Mouse (Mus musculus) neural tube, embryonic 15.5 days (tissue): Measurements from ENCODE around the gene Capn12. TPM values are rescaled to one million over a fixed set of nuclear protein-coding genes. Genes with fewer than 3 reads are reported as not detected.
"Not testable (repeated sequence)": the region's sequence is repeated elsewhere in the genome, so short reads cannot be mapped to it uniquely, and the experiment has no call there.

Experiments used
- ATAC-seq: fragments of 200-750 bp; cut with Nextera tagmentation; 2 replicates; pipeline ENCODE4 v1.8.0; 2017; ENCODE audit warnings: mild to moderate bottlenecking, moderate TSS enrichment, moderate library complexity; ENCODE audit not compliant: low FRiP score
- H3K27ac ChIP-seq: fragments of 300-500 bp; sonication (generic); replicated peaks from 2 replicates; pipeline ENCODE4 v1.5.1; 2015; ENCODE audit warnings: mild to moderate bottlenecking, inconsistent platforms
- H3K27me3 ChIP-seq: fragments of 300-500 bp; sonication (generic); replicated peaks from 2 replicates; pipeline ENCODE4 v1.6.1; 2015; ENCODE audit warnings: inconsistent platforms
- H3K36me3 ChIP-seq: fragments of 300-500 bp; sonication (generic); 2 replicates; pipeline ENCODE4 v1.6.1; 2015; ENCODE audit warnings: inconsistent platforms
- H3K4me1 ChIP-seq: fragments of 300-500 bp; sonication (generic); 2 replicates; pipeline ENCODE4 v1.6.1; 2015; ENCODE audit warnings: inconsistent platforms
- H3K4me2 ChIP-seq: fragments of 300-500 bp; sonication (generic); 2 replicates; pipeline ENCODE4 v1.6.1; 2015; ENCODE audit warnings: inconsistent platforms, mild to moderate bottlenecking, moderate library complexity
- H3K4me3 ChIP-seq: fragments of 300-500 bp; sonication (generic); replicated peaks from 2 replicates; pipeline ENCODE4 v1.5.1; 2015; ENCODE audit warnings: mild to moderate bottlenecking, inconsistent platforms
- H3K9ac ChIP-seq: fragments of 300-500 bp; sonication (generic); replicated peaks from 2 replicates; pipeline ENCODE4 v1.6.1; 2015; ENCODE audit warnings: mild to moderate bottlenecking, inconsistent platforms
- H3K9me3 ChIP-seq: fragments of 300-500 bp; sonication (generic); replicated peaks from 2 replicates; pipeline ENCODE4 v1.6.1; 2016; ENCODE audit warnings: inconsistent platforms
- whole genome bisulfite sequencing: fragments of 180-500 bp; shearing (Covaris S2); methylation state at CpG from one replicate; pipeline ENCODE4 v1.1.7; 2015; ENCODE audit warnings: mixed read lengths; 5-methylcytosine and 5-hydroxymethylcytosine counted together
- polyA plus RNA-seq: library from polyadenylated mRNA; unstranded; fragments of >200 nt; fragmentation: Nextera tagmentation; extraction: Ambion mirVana; gene quantifications from 2 replicates; pipeline ENCODE4 v1.2.1, GENCODE M21; 2015

Gene Capn12
- polyA plus RNA-seq, 1 experiment from 2014 or later = 0.35 TPM

DNA sequence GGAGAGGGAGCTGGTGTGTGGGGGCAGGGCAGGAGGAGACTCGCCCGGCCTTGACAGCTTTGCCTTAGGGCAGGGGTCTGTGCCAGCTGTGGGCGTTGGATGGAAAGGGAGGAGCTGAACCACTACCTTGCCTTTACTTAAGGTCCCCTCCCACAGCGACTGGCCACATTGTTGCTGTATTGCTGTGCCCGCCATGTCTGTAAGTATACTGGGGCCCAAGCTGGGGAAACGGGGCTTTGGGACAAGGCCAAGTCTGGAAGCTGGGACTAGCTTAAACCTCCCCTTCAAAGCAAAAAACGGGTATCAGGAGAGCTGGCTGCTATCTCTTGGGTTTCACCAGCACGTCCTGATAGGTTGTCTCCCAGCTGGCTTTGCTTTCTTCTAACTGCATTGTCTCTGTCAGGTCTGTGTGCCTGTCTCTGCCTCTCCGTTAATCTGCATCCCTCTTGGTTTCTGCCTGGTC is 16.9 kb upstream of the Capn12 start:
- H3K4me2 ChIP-seq = peak overlapping the region; percentile 19; the same call in 1 of the 2 replicates
- ATAC-seq = no peak
- 39% methylated on average over 9 of the region's 9 CpGs for WGBS

DNA sequence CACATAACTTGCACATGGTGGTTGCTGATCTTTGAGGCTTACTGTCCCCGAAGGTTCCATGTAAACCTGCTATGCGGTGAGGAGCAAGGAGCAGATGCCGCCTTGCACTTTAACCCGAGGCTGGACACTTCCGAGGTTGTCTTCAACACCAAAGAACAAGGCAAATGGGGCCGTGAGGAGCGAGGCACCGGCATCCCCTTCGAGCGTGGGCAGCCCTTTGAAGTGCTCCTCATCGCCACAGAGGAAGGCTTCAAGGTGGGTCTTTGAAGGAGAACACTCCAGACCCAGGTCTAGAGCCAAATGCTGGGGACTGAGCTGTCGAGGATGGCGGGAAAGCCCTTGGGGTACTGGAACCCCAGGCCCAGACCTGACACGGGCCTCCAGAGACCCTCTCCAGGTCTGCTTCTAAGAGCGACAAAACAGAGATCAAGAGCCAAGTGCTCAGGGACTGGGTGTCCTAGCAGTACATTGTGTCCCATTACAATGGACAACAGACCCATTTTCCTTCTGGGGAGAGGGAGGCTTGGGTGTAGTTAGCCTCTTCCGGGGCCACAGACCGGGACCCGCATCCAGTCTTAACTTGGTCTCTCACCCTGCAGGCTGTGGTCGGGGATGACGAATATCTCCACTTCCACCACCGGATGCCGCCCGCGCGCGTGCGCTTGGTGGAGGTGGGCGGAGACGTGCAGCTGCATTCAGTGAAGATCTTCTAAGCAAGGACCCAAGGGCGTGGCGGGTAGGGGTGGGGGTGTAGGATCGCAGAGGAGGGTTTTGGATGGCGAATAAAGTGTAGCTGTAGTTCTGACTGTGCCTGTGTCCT is 15.5 kb upstream of the Capn12 start:
- Histone ChIP-seq H3K4me3 (peak overlapping the region; percentile 29), H3K27me3 (no peaks in the 10 kb centered on the region), H3K9me3 (no peaks in the 10 kb centered on the region), H3K27ac (no peak overlapping the region), H3K36me3 (no peaks in the 10 kb centered on the region), H3K9ac (peak overlapping the region; percentile 32; the same call in 1 of the 2 replicates), H3K4me2 (peak overlapping the region; percentile 56), H3K4me1 (peaks cover 22% of the 10 kb centered on the region)
- WGBS = 43% methylated on average over 33 of the region's 33 CpGs
- peak; percentile 75 for ATAC-seq

More for the DNA sequence above, 16.9 kb upstream of the Capn12 start:
- Histone ChIP-seq H3K9ac (no peak overlapping the region), H3K4me1 (peaks cover 22% of the 10 kb centered on the region), H3K4me3 (no peak overlapping the region), H3K27ac (no peak overlapping the region), H3K36me3 (no peaks in the 10 kb centered on the region), H3K27me3 (no peaks in the 10 kb centered on the region), H3K9me3 (no peaks in the 10 kb centered on the region)

DNA sequence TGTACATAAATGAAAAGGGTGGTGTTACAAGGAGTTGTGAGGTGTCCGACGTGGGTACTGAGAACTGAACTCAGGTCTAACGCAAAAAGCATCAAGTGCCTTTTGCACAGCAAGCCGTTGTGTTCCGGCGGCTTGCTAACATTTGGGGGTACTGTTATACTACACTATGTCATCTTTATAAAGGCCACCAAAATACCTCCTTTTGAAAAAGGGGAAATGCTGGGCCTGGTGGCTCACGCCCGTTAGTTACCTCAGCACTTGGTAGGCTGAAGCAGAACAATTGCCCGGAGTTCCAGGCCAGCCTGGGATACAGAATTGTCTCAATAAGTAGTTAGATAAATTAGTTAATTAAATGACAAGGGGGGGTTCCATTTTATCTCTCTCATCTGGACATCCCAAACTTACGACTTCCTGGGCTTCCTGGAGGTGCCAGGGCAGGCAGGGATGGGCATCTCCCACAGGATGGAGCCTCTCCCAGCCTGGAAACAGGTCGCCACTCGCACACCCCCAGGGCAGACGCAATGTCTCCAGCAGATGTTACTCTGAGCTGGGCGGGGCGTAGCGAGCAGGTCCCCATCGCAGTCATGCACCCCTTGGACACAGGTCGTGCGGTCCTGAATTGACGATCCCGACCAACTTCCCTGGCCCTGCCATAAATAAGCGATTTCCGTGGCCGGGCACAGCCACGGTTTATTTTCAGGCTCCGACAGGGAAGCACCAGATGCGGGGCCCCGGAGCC is 14.3 kb upstream of the Capn12 start:
- H3K4me2 ChIP-seq = no peak overlapping the region
- H3K27ac ChIP-seq = no peak overlapping the region
- H3K9ac ChIP-seq = no peak overlapping the region
- no peak for ATAC-seq
- WGBS = 88% methylated on average over 28 of the region's 28 CpGs
- H3K9me3 ChIP-seq = no peaks in the 10 kb centered on the region
- H3K4me3 ChIP-seq = no peak overlapping the region
- H3K36me3 ChIP-seq = no peaks in the 10 kb centered on the region
- peaks cover 22% of the 10 kb centered on the region for H3K4me1 ChIP-seq
- H3K27me3 ChIP-seq = no peaks in the 10 kb centered on the region

DNA sequence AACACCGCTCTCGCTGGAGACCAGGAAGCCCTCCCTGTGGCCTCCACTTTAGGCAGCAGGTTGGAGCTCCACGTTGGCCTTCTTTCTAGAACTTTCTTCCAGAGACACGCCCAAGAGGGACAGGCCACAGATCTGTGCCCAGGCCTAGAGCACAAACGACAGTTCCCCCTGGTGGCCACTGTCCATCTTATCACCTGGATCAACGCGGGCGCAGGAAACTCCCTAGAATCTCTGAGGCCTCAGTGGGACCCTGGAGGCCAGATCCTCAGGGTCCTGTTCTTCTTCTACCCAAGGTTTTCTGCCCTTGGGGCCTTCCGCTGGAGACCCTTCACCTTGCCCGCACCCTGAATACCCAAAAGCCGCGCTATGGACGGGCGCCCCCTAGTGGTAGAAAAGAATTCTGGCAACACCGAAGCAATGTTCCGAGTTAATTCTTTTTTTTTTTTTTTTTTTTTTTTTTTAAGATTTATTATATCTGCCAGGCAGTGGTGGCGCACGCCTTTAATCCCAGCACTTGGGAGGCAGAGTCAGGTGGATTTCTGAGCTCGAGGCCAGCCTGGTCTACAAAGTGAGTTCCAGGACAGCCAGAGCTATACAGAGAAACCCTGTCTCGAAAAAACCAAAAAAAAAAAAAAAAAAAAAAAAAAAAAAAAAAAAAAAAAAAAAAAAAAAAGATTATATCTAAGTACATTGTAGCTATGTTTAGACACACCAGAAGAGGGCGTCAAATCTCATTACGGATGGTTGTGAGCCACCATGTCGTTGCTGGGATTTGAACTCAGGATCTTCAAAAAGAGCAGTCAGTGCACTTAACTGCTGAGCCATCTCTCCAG is 13.5 kb upstream of the Capn12 start:
- H3K27me3 ChIP-seq, H3K36me3 ChIP-seq, H3K4me3 ChIP-seq, H3K27ac ChIP-seq, H3K9me3 ChIP-seq, ATAC-seq, H3K4me2 ChIP-seq, H3K9ac ChIP-seq: not testable (repeated sequence)
- WGBS = 27% methylated on average over 23 of the region's 23 CpGs
- H3K4me1 ChIP-seq = peaks cover 22% of the 10 kb centered on the region

DNA sequence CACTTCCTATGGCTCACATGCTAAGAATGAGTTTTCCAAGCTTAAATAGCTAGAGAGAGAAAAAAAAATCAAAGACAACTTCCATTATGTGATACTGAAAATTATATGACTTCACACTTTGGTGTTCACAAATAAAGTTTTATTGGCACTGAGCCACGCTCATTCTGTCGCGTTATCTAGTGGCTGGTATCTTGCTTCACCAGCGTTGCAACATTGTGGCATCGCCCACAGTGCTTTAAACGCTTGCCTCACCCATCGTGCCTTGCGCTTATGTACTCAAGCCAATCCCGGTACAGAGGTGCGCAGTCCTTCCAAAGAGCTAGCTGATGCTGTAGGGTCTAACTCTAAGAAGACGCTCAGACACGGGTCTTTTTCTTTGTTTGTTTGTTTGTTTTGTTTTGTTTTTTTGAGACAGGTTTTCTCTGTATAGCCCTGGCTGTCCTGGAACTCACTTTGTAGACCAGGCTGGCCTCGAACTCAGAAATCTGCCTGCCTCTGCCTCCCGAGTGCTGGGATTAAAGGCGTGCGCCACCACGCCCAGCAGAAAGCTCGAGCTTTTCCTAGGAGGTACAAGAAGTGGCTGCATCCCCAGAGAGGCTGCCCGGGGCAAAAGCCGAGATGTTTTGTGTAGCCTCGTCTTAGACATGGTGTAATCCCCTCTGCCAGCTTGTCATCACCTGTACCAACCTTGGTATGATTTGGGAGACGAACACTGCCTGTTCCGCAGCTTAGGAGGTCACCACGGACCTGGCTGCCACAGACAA is 10.1 kb upstream of the Capn12 start:
- H3K36me3 ChIP-seq = no peaks in the 10 kb centered on the region
- no peak overlapping the region for H3K9ac ChIP-seq
- no peak overlapping the region for H3K4me2 ChIP-seq
- H3K4me3 ChIP-seq = no peak overlapping the region
- 92% methylated on average over 24 of the region's 24 CpGs for WGBS
- H3K9me3 ChIP-seq = no peaks in the 10 kb centered on the region
- H3K4me1 ChIP-seq = peaks cover 6% of the 10 kb centered on the region; the same call in 1 of the 2 replicates
- no peaks in the 10 kb centered on the region for H3K27me3 ChIP-seq
- ATAC-seq = no peak
- no peak overlapping the region for H3K27ac ChIP-seq

DNA sequence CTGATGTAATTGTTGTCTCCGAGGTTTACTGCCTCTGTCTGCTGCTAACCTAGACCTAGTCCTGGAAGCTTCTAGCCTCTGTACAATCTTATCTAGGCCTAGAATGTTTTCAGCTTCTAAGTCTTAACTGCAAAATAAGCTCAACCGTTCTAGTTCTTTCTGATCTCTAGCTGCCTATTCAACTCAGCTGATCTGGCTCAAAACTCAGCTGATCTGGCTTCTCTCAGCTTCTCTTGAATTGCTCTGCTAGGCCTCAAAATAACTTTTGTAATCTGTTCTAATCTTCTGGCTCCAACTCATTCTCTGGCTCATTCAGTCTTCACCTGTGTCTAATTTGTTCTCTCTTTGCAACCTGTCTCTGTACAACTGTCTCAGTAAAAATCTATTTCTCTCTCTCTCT is 6.7 kb upstream of the Capn12 start:
- no peak for ATAC-seq
- Histone ChIP-seq H3K4me1 (no peaks in the 10 kb centered on the region), H3K9me3 (no peaks in the 10 kb centered on the region), H3K27me3 (no peaks in the 10 kb centered on the region), H3K36me3 (no peaks in the 10 kb centered on the region), H3K4me3 (no peak overlapping the region), H3K27ac (no peak overlapping the region), H3K9ac (no peak overlapping the region), H3K4me2 (no peak overlapping the region)
- WGBS = 64% methylated on average over 2 of the region's 2 CpGs

DNA sequence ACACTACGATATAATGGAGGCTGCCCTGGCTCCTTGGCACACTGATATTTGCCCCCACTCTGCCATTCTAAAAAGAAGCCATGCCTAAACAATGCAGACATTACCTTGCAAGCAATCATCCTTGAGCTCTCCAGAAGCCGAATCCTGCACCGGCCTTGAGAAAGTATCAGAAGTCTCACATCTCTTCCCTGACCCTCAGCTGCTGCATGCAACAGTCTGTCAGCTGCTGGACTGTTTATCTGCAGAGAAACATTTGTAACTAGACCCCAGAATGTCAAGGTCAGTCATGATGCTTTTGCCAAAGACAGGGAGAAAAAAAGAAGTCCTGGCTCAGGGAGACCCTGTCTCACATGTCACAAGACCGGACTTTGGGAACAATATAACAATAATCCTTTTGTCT is 5.1 kb upstream of the Capn12 start:
- Histone ChIP-seq H3K36me3 (no peaks in the 10 kb centered on the region), H3K27ac (no peak overlapping the region), H3K9ac (no peak overlapping the region), H3K4me1 (no peaks in the 10 kb centered on the region), H3K4me2 (no peak overlapping the region), H3K4me3 (no peak overlapping the region), H3K9me3 (no peaks in the 10 kb centered on the region), H3K27me3 (no peaks in the 10 kb centered on the region)
- 76% methylated on average over 4 of the region's 4 CpGs for WGBS
- ATAC-seq = no peak

DNA sequence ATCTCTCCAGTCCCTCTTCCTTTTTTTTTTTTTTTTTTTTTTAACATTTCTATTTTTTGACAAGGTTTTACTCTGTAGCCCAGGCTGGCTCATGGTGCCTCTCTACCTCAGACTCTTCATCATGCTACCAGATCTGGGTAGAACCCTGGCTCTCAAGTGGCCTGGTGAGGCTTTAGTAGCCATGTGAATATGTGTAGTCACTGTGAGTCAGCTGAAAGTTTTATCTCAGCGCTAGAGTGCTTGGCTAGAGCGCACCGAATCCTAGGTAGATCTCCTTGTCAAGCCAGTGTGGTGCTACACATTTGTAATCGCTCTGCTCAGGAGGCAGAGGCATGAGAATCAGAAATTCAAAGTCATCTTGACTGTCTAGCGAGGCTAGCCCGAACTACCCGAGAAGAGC is 4.1 kb upstream of the Capn12 start:
- H3K4me3 ChIP-seq = no peak overlapping the region
- H3K9ac ChIP-seq = no peak overlapping the region
- 85% methylated on average over 7 of the region's 7 CpGs for whole genome bisulfite sequencing
- no peaks in the 10 kb centered on the region for H3K27me3 ChIP-seq
- no peak overlapping the region for H3K4me2 ChIP-seq
- H3K36me3 ChIP-seq = no peaks in the 10 kb centered on the region
- no peaks in the 10 kb centered on the region for H3K4me1 ChIP-seq
- no peak for ATAC-seq
- no peaks in the 10 kb centered on the region for H3K9me3 ChIP-seq
- no peak overlapping the region for H3K27ac ChIP-seq

DNA sequence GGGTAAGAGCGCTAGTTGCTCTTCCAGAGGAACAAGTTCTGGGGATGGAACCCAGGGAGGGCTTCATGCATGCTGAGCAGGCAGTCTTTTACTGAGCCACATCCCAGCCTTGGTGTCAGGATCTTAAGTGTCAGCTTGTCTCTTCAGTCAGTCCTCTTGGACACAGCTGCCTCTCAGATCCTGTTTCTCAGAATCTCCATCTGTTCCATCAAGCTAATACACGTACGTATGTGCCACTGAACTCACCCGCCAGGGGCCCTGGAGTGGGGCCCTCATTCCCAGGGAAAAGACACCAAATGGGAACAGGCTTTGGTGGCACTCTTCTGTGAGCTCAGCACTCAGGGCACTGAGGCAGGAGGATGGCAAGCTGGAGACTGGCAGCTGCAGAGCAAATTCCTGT is 3.4 kb upstream of the Capn12 start:
- H3K4me1 ChIP-seq = no peaks in the 10 kb centered on the region
- H3K4me3 ChIP-seq = no peak overlapping the region
- 79% methylated on average over 4 of the region's 4 CpGs for WGBS
- no peaks in the 10 kb centered on the region for H3K27me3 ChIP-seq
- ATAC-seq = no peak
- no peak overlapping the region for H3K27ac ChIP-seq
- H3K9ac ChIP-seq = no peak overlapping the region
- no peaks in the 10 kb centered on the region for H3K9me3 ChIP-seq
- H3K4me2 ChIP-seq = no peak overlapping the region
- H3K36me3 ChIP-seq = no peaks in the 10 kb centered on the region

DNA sequence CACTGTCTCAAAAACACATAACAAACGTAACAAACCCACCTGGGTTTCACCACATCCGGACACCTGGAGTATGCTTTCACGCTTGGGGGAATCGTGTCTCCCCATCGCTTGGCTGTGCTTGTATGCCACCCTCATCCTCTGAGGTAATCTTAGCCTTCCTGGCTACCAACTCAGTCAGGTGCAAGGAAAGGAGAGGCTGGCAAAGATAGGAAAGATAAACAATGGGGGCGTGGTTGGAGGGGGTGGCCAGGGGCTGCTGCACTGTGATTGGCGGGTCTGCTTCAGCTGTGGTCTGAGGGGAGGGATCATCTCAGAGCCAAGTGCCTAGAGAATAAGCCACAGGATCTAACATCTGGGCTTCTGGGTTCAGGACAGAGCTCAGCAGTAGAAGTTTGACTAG is 1.6 kb upstream of the Capn12 start:
- no peaks in the 10 kb centered on the region for H3K4me1 ChIP-seq
- no peaks in the 10 kb centered on the region for H3K27me3 ChIP-seq
- no peak overlapping the region for H3K4me2 ChIP-seq
- H3K9me3 ChIP-seq = no peaks in the 10 kb centered on the region
- H3K9ac ChIP-seq = no peak overlapping the region
- 78% methylated on average over 7 of the region's 7 CpGs for WGBS
- H3K36me3 ChIP-seq = no peaks in the 10 kb centered on the region
- no peak for ATAC-seq
- no peak overlapping the region for H3K4me3 ChIP-seq
- H3K27ac ChIP-seq = no peak overlapping the region

DNA sequence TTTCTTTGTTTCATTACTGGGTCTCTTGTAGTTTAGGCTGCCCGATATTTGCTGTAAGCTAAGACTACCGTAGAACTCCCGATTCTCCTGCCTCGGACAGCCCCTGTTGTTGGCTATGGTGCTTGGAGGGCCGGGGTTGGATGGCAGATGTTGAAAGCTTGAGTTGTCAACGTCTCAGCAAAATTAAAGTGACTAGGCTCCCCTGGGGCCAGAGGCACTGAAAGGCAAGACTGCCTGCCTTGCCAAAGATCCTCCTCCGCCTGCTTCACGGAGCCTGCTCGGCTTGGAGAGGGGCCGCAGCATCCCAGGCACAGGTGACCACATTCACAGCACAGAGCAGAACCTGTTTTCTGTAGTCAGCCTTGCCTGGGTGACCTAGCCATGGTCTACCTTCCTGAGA is 668 bp upstream of the Capn12 start:
- no peaks in the 10 kb centered on the region for H3K9me3 ChIP-seq
- no peaks in the 10 kb centered on the region for H3K4me1 ChIP-seq
- no peak overlapping the region for H3K9ac ChIP-seq
- WGBS = 80% methylated on average over 10 of the region's 10 CpGs
- no peak overlapping the region for H3K4me3 ChIP-seq
- no peak for ATAC-seq
- no peaks in the 10 kb centered on the region for H3K36me3 ChIP-seq
- no peak overlapping the region for H3K4me2 ChIP-seq
- no peak overlapping the region for H3K27ac ChIP-seq
- H3K27me3 ChIP-seq = no peaks in the 10 kb centered on the region
